Mouse (Mus musculus): ENCODE data around the gene Cdk4. TPM values are rescaled to one million over a fixed set of nuclear protein-coding genes. Genes with fewer than 3 reads are reported as not detected.

Gene Cdk4
- total RNA-seq (2021) (100 to 1,000 TPM; 166 to 233 TPM), polyA plus RNA-seq (2012; rRNA removed) (100 and 106 TPM in 2 replicates)
- long read RNA-seq, transcript Cdk4-201 (8 exons, 2,053 nt): major isoform, 127 of 144 reads
- long read RNA-seq, partial matches to known transcripts: 5 of 144 reads
- long read RNA-seq, other reads (novel, unspliced or antisense): 12 of 144 reads

GRCm38 (mm10) chr10:127063239-127063872 lies at the start of gene Cdk4:
Gene Cdk4 (plus strand): TSS chr10:127063534.
- peak; percentile 100 for DNase-seq

- no peak for DNase-seq
These were observed 46.8 kb upstream of the Cdk4 start for GRCm38 (mm10) chr10:127016488-127016887.

GRCm38 (mm10) chr10:127017071-127017470 lies 46.3 kb upstream of the Cdk4 start:
- no peak for DNase-seq

GRCm38 (mm10) chr10:127018422-127018821 lies 44.9 kb upstream of the Cdk4 start:
- DNase-seq: no peak

- peak; percentile 94 for DNase-seq
These were observed 32.7 kb upstream of the Cdk4 start, which contains the start of gene Tsfm for GRCm38 (mm10) chr10:127030336-127031296. Gene Tsfm (minus strand): TSS chr10:127030840.

GRCm38 (mm10) chr10:127033301-127033741 lies 30.0 kb upstream of the Cdk4 start:
- DNase-seq: no peak

- no peak for DNase-seq
These were observed 27.1 kb upstream of the Cdk4 start for GRCm38 (mm10) chr10:127036273-127036672.

- DNase-seq: no peak
These were observed 25.7 kb upstream of the Cdk4 start for GRCm38 (mm10) chr10:127037641-127038040.

GRCm38 (mm10) chr10:127040569-127041214 lies 22.6 kb upstream of the Cdk4 start:
- DNase-seq: no peak

- peak; percentile 63 for DNase-seq
These were observed 22.0 kb upstream of the Cdk4 start, which contains the start of the genes Mettl1 and Eef1akmt3 for GRCm38 (mm10) chr10:127041274-127041766. Gene Mettl1 (plus strand): TSS chr10:127041414. Gene Eef1akmt3 (minus strand): TSS chr10:127041513.

- DNase-seq: peak; percentile 92
These were observed 21.5 kb upstream of the Cdk4 start for GRCm38 (mm10) chr10:127041774-127042338.

- DNase-seq: no peak
These were observed 20.7 kb upstream of the Cdk4 start for GRCm38 (mm10) chr10:127042468-127043115.

- DNase-seq: no peak
These were observed 20.1 kb upstream of the Cdk4 start for GRCm38 (mm10) chr10:127043187-127043586.

GRCm38 (mm10) chr10:127047954-127048353 lies 15.4 kb upstream of the Cdk4 start, which contains the start of gene Cyp27b1:
Gene Cyp27b1 (plus strand): TSS chr10:127048250.
- no peak for DNase-seq

GRCm38 (mm10) chr10:127048608-127049394 lies 14.5 kb upstream of the Cdk4 start:
- no peak for DNase-seq

GRCm38 (mm10) chr10:127049395-127050118 lies 13.8 kb upstream of the Cdk4 start:
- no peak for DNase-seq

- DNase-seq: no peak
These were observed 13.2 kb upstream of the Cdk4 start for GRCm38 (mm10) chr10:127050119-127050474.

GRCm38 (mm10) chr10:127054646-127055045 lies 8.7 kb upstream of the Cdk4 start:
- DNase-seq: no peak

- no peak for DNase-seq
These were observed 7.9 kb upstream of the Cdk4 start for GRCm38 (mm10) chr10:127055406-127055805.

Measured in adrenal gland, adult 2 months (tissue).